Comparison of ENCODE assay signal across 24 mouse cellular contexts in the genomic region with DNA sequence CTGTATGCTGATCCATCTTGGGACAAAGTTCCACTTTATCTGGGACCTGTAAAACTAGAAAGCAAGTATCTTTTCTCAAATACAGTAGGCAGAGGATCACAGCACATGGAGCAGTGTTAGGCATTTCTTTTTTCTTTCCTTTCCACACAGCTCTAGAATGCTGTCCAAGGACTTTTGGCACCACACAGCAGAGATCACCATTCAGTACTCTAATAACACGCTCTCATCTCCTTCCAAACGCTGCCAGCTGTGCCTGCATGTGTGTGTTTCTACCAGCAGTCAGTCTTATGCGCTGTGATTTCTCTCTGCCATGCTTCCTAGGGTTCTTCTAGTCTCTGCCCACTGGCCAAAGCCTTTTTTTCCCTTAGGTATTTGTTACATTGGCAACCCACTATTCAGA. TPM values are rescaled to one million over a fixed set of nuclear protein-coding genes. Genes with fewer than 3 reads are reported as not detected.
DNase-seq lines count a peak whose midpoint lies in the region; ATAC-seq and TF ChIP-seq lines count a peak whose summit lies in the region.
"Had no signal": no experiment of that assay in that cellular context is flagged by ENCODE, and none has a peak within 500 bp of the region (broad histone marks: within the 10 kb centered on the region; RNA-seq: fewer than 3 reads in every experiment).

No protein-coding gene starts in this region.

- no peak overlapping the region for H3K9ac ChIP-seq in hindbrain, postnatal 0 days (replicated peaks; ENCODE audit: low read length)
- no peak overlapping the region for H3K9ac ChIP-seq in hindbrain, embryonic 13.5 days
- H3K9ac ChIP-seq: embryonic facial prominence, embryonic 15.5 days; hindbrain, embryonic 12.5 days; limb, embryonic 12.5 days; neural tube, embryonic 12.5 days had no signal

- TF ChIP-seq CTCF in gastrocnemius, adult 2 months (IDR thresholded peaks at IDR 0.05): no peak
- no peak for TF ChIP-seq CTCF in hindbrain, postnatal 0 days (IDR thresholded peaks at IDR 0.05; ENCODE audit: low read depth)

- no peaks in the 10 kb centered on the region for H3K9me3 ChIP-seq in hindbrain, postnatal 0 days (ENCODE audit: low read length)
- no peaks in the 10 kb centered on the region for H3K9me3 ChIP-seq in hindbrain, embryonic 13.5 days
- H3K9me3 ChIP-seq: embryonic facial prominence, embryonic 15.5 days; heart, embryonic 10.5 days; hindbrain, embryonic 12.5 days; limb, embryonic 12.5 days; neural tube, embryonic 12.5 days had no signal

- intact Hi-C loops in gastrocnemius, adult 2 months (cut with DNase I): no loop called here

- H3K4me1 ChIP-seq in hindbrain, postnatal 0 days (ENCODE audit: insufficient read depth, low read length): no peaks in the 10 kb centered on the region
- H3K4me1 ChIP-seq in hindbrain, embryonic 13.5 days (replicated peaks): peaks cover 3% of the 10 kb centered on the region; the same call in 1 of the 2 replicates
- H3K4me1 ChIP-seq: hindbrain, embryonic 12.5 days; limb, embryonic 12.5 days; neural tube, embryonic 12.5 days had no signal

- H3K4me3 ChIP-seq in gastrocnemius, adult 2 months: no peak overlapping the region
- H3K4me3 ChIP-seq in hindbrain, postnatal 0 days (ENCODE audit: low read length): no peak overlapping the region
- H3K4me3 ChIP-seq in hindbrain, embryonic 13.5 days: no peak overlapping the region
- H3K4me3 ChIP-seq: embryonic facial prominence, embryonic 15.5 days; heart, embryonic 10.5 days; hindbrain, embryonic 12.5 days; limb, embryonic 12.5 days; neural tube, embryonic 12.5 days had no signal

- no peak for ATAC-seq in hindbrain, postnatal 0 days
- no peak for ATAC-seq in hindbrain, embryonic 13.5 days (ENCODE audit: low FRiP score)
- ATAC-seq: inflammation-experienced regulatory T-cells, adult 6 months had no signal

- no peak overlapping the region for H3K27ac ChIP-seq in gastrocnemius, adult 2 months
- 0 out of 2 replicates have a peak overlapping the region, but pooled peaks have one; percentile 1 for H3K27ac ChIP-seq in hindbrain, postnatal 0 days
- no peak overlapping the region for H3K27ac ChIP-seq in hindbrain, embryonic 13.5 days
- H3K27ac ChIP-seq: embryonic facial prominence, embryonic 15.5 days; heart, embryonic 10.5 days; hindbrain, embryonic 12.5 days; kidney, postnatal 0 days; limb, embryonic 12.5 days; neural tube, embryonic 12.5 days had no signal

- H3K4me2 ChIP-seq in hindbrain, postnatal 0 days (ENCODE audit: low read depth, low read length): no peak overlapping the region
- no peak overlapping the region for H3K4me2 ChIP-seq in hindbrain, embryonic 13.5 days
- H3K4me2 ChIP-seq: embryonic facial prominence, embryonic 15.5 days; hindbrain, embryonic 12.5 days; limb, embryonic 12.5 days; liver, embryonic 11.5 days; midbrain, embryonic 11.5 days; neural tube, embryonic 12.5 days had no signal

- no peaks in the 10 kb centered on the region for H3K27me3 ChIP-seq in hindbrain, postnatal 0 days (ENCODE audit: insufficient read depth, low read length)
- H3K27me3 ChIP-seq in hindbrain, embryonic 13.5 days: no peaks in the 10 kb centered on the region
- H3K27me3 ChIP-seq: embryonic facial prominence, embryonic 15.5 days; hindbrain, embryonic 12.5 days; limb, embryonic 12.5 days; neural tube, embryonic 12.5 days had no signal

- DNase-seq in adrenal gland, postnatal 10 days: peak; percentile 16
- DNase-seq in adrenal gland, adult 8-10 months: no peak
- DNase-seq in gastrocnemius, adult 2 months: peak; percentile 48
- DNase-seq in gastrocnemius, postnatal 4 days (ENCODE audit: low spot score in 2 of 2): no peak
- peak; percentile 30 for DNase-seq in hindbrain, postnatal 0 days (ENCODE audit: low spot score)
- peak; percentile 63 for DNase-seq in adipocyte (ENCODE audit: low spot score)
- no peak for DNase-seq in kidney, adult 18-20 months
- DNase-seq: cerebellum, adult 11 months; cerebellum, adult 9-11 months; kidney, adult 2 months; lung, adult 18-20 months; lung, postnatal 10 days; retina, postnatal 1 day; right cerebral cortex, postnatal 25 days had no signal

- H3K36me3 ChIP-seq in hindbrain, postnatal 0 days (ENCODE audit: insufficient read depth, low read length): peaks cover 48% of the 10 kb centered on the region; the same call in 1 of the 2 replicates
- H3K36me3 ChIP-seq in hindbrain, embryonic 13.5 days: peaks cover 71% of the 10 kb centered on the region

- WGBS in hindbrain, postnatal 0 days: 57% methylated on average over 3 of the region's 3 CpGs
- WGBS in hindbrain, embryonic 13.5 days: 93% methylated on average over 3 of the region's 3 CpGs

RNA-seq across cellular contexts. Expression of a gene that starts 28.3 kb away (rescaled TPM):
- total RNA-seq in adrenal gland, postnatal 10 days (2021): 100 to 1,000 TPM; 107 to 110 TPM
- total RNA-seq in adrenal gland, adult 8-10 months (2022): 100 to 1,000 TPM; 131 to 142 (median 137) TPM
- total RNA-seq in gastrocnemius, adult 2 months (2021): 10 to 100 TPM; 26.6 to 38.8 TPM
- 100 to 1,000 TPM; 102 to 109 TPM for total RNA-seq in gastrocnemius, postnatal 4 days (2021)
- total RNA-seq in hindbrain, postnatal 0 days (2014; rRNA removed): 292 and 298 TPM in 2 replicates
- 485 and 499 TPM in 2 replicates for polyA plus RNA-seq in hindbrain, postnatal 0 days (2015; fragmentation: Nextera tagmentation; extraction: Ambion mirVana)
- polyA plus RNA-seq in hindbrain, embryonic 13.5 days (2015; fragmentation: Nextera tagmentation; extraction: Ambion mirVana): 515 and 529 TPM in 2 replicates

Comparison
In these comparisons a context has a peak if more than half of its experiments do, and no peak if none do; other contexts are left out.
1. DNase-seq: peak in adrenal gland, postnatal 10 days (single experiment), gastrocnemius, adult 2 months (single experiment), hindbrain, postnatal 0 days (single experiment) and adipocyte (single experiment); none in adrenal gland, adult 8-10 months (single experiment), gastrocnemius, postnatal 4 days (0 of 2) and kidney, adult 18-20 months (single experiment).